Mouse (Mus musculus) thymus, adult 2 months (tissue): ENCODE results near the gene Nfya. TPM values are rescaled to one million over a fixed set of nuclear protein-coding genes. Genes with fewer than 3 reads are reported as not detected.

ENCODE experiments used
- DNase-seq: peaks from one replicate; pipeline ENCODE4 v3.0.0; 2021
- H3K27ac ChIP-seq: fragments of 200-500 bp; 2 replicates; pipeline ENCODE4 v1.5.1; 2012; ENCODE audit warnings: low read length, control low read depth; ENCODE audit not compliant: control insufficient read depth, insufficient read depth
- H3K27me3 ChIP-seq: fragments of 200-500 bp; 2 replicates; pipeline ENCODE4 v1.6.1; 2012; ENCODE audit warnings: mild to moderate bottlenecking, low read length, moderate library complexity, mixed read lengths; ENCODE audit not compliant: control insufficient read depth, insufficient read depth
- H3K36me3 ChIP-seq: fragments of 200-500 bp; 2 replicates; pipeline ENCODE4 v1.6.1; 2012; ENCODE audit warnings: mild to moderate bottlenecking, low read length, moderate library complexity; ENCODE audit not compliant: control insufficient read depth, insufficient read depth
- H3K4me1 ChIP-seq: fragments of 200-500 bp; replicated peaks from 2 replicates; pipeline ENCODE4 v1.6.1; 2012; ENCODE audit warnings: low read length; ENCODE audit not compliant: control insufficient read depth, insufficient read depth
- H3K4me3 ChIP-seq: fragments of 200-500 bp; 2 replicates; pipeline ENCODE4 v1.5.1; 2012; ENCODE audit warnings: mild to moderate bottlenecking, low read length, control low read depth, moderate library complexity; ENCODE audit not compliant: control insufficient read depth, insufficient read depth
- CTCF ChIP-seq: fragments of 200-500 bp; IDR thresholded peaks from 2 replicates; pipeline ENCODE4 v1.5.1; 2012; ENCODE audit warnings: mild to moderate bottlenecking, control low read depth, low read length, moderate library complexity, borderline replicate concordance; ENCODE audit not compliant: control insufficient read depth, poor library complexity, insufficient read depth; ENCODE audit errors: extremely low read depth
- POLR2A ChIP-seq: fragments of 200-500 bp; IDR thresholded peaks from 2 replicates; pipeline ENCODE4 v1.6.1; 2012; ENCODE audit warnings: mild to moderate bottlenecking, low read length, control low read depth, moderate library complexity; ENCODE audit not compliant: control insufficient read depth, poor library complexity, insufficient read depth; ENCODE audit errors: extremely low read depth
- WGBS: fragments of 180-500 bp; shearing (Covaris S2); methylation state at CpG from one replicate; pipeline ENCODE4 v1.1.7; 2018; 5-methylcytosine and 5-hydroxymethylcytosine counted together
- polyA plus RNA-seq: library from polyadenylated mRNA; depleted of rRNA; stranded (reverse); fragments of >200 nt; gene quantifications from 2 replicates; pipeline ENCODE4 v1.2.3, GENCODE M21; 2012

Nfya gene
- polyA plus RNA-seq, 1 experiment = 210 TPM

GRCm38 (mm10) chr17:48431054-48431453, 21.3 kb upstream of the Nfya start:
- peaks cover 29% of the 10 kb centered on the region for H3K4me1 ChIP-seq
- 82% methylated on average over 5 of the region's 5 CpGs for WGBS
- DNase-seq = no peak
- H3K27me3 ChIP-seq = no peaks in the 10 kb centered on the region
- no peak overlapping the region for H3K4me3 ChIP-seq
- no peak overlapping the region for H3K27ac ChIP-seq
- TF ChIP-seq POLR2A (no peak), CTCF (no peak)
- no peaks in the 10 kb centered on the region for H3K36me3 ChIP-seq

- 60% methylated on average over 5 of the region's 5 CpGs for WGBS
- TF ChIP-seq CTCF = no peak
- H3K27ac ChIP-seq = no peak overlapping the region
- peaks cover 36% of the 10 kb centered on the region for H3K4me1 ChIP-seq
- no peaks in the 10 kb centered on the region for H3K36me3 ChIP-seq
- no peak overlapping the region for H3K4me3 ChIP-seq
- DNase-seq = no peak
- H3K27me3 ChIP-seq = no peaks in the 10 kb centered on the region
Observed at GRCm38 (mm10) chr17:48430394-48430793, 20.7 kb upstream of the Nfya start.

GRCm38 (mm10) chr17:48427852-48428530, 18.3 kb upstream of the Nfya start:
- 19% methylated on average over 11 of the region's 11 CpGs for WGBS
- TF ChIP-seq POLR2A (no peak), CTCF (no peak)
- Histone ChIP-seq H3K36me3 (no peaks in the 10 kb centered on the region), H3K4me1 (peaks cover 38% of the 10 kb centered on the region), H3K27ac (peak overlapping the region; percentile 85), H3K4me3 (no peak overlapping the region), H3K27me3 (no peaks in the 10 kb centered on the region)
- peak; percentile 52 for DNase-seq

GRCm38 (mm10) chr17:48426991-48427750, 17.5 kb upstream of the Nfya start:
- Histone ChIP-seq H3K4me1 (peaks cover 34% of the 10 kb centered on the region), H3K27ac (peak overlapping the region; percentile 63; the same call in 1 of the 2 replicates), H3K4me3 (no peak overlapping the region), H3K27me3 (no peaks in the 10 kb centered on the region), H3K36me3 (no peaks in the 10 kb centered on the region)
- no peak for DNase-seq
- TF ChIP-seq POLR2A (no peak), CTCF (no peak)
- 54% methylated on average over 13 of the region's 13 CpGs for WGBS

GRCm38 (mm10) chr17:48425823-48426612, 16.3 kb upstream of the Nfya start:
- WGBS = 11% methylated on average over 9 of the region's 9 CpGs
- no peaks in the 10 kb centered on the region for H3K27me3 ChIP-seq
- no peak overlapping the region for H3K4me3 ChIP-seq
- peak overlapping the region; percentile 71 for H3K27ac ChIP-seq
- no peaks in the 10 kb centered on the region for H3K36me3 ChIP-seq
- no peak for TF ChIP-seq POLR2A
- DNase-seq = peak; percentile 35
- peaks cover 34% of the 10 kb centered on the region for H3K4me1 ChIP-seq

- WGBS = 96% methylated on average over 9 of the region's 9 CpGs
- DNase-seq = no peak
- H3K27ac ChIP-seq = no peak overlapping the region
- H3K4me3 ChIP-seq = no peak overlapping the region
- no peaks in the 10 kb centered on the region for H3K27me3 ChIP-seq
- TF ChIP-seq CTCF (no peak), POLR2A (no peak)
- no peaks in the 10 kb centered on the region for H3K36me3 ChIP-seq
- peaks cover 34% of the 10 kb centered on the region for H3K4me1 ChIP-seq
Observed at GRCm38 (mm10) chr17:48424237-48424636, 14.5 kb upstream of the Nfya start.
